Mouse (Mus musculus): Measurements from ENCODE around the gene B4galt2. TPM values are rescaled to one million over a fixed set of nuclear protein-coding genes. Genes with fewer than 3 reads are reported as not detected.
A peak's percentile ranks its signal among the peaks of the same experiment; 100 is the strongest.

B4galt2 gene
- total RNA-seq, 1 experiment from 2014 or later, result not detected

GRCm38 (mm10) chr4:117885994-117886393 is 2.7 kb upstream of the B4galt2 start:
- no peak; a peak in 1 of 4 replicates for ATAC-seq (replicated peaks in 1 of 2; ENCODE audit: insufficient read depth in 1 of 2, low FRiP score in 2 of 2, low TSS enrichment in 1 of 2, low read depth in 1 of 2, poor library complexity in 2 of 2, severe bottlenecking in 2 of 2)

DNA sequence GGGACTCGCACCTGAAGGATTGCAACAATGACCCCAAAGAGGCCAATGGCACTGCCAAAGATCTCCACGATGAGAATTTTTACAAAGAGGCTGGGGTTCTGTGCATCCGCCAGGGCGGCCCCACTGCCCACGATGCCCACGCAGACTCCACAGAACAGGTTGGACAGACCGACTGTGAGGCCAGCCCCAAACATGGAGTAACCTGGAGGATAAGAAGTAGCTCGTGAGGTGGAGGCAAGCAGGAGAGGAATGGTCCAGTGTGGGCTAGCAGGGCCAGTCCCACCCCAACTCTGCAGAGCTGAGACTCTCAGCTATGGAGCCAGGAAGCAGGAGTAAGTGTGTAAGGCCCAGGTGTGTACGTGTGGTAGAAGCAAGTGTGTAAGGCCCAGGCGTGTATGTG is 1.8 kb upstream of the B4galt2 start:
- ATAC-seq (replicated peaks in 1 of 2; ENCODE audit: insufficient read depth in 1 of 2, low FRiP score in 2 of 2, low TSS enrichment in 1 of 2, low read depth in 1 of 2, poor library complexity in 2 of 2, severe bottlenecking in 2 of 2), result no peak

DNA sequence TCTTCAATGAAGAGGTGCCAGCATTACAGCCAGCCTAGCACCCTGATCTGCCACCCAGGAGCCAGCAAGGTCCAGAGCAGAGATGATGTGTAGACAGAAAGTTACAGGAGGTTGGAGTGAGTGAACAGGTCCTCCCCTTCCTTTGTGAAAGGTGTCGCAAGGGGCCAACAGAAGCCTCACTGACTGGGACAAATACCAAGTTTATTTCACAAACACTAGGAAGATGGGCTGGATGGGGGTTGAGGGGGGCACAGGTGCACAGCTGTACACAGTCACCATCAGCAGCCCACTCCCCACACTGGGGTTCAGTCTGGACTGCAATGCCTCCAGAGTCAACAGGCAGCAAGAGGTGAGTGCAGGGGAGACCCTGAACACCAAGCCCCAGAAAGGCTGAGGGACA is 859 bp upstream of the B4galt2 start:
- ATAC-seq (replicated peaks in 1 of 2; ENCODE audit: insufficient read depth in 1 of 2, low FRiP score in 2 of 2, low TSS enrichment in 1 of 2, low read depth in 1 of 2, poor library complexity in 2 of 2, severe bottlenecking in 2 of 2), result no peak

- ATAC-seq (replicated peaks in 1 of 2; ENCODE audit: insufficient read depth in 1 of 2, low FRiP score in 2 of 2, low TSS enrichment in 1 of 2, low read depth in 1 of 2, poor library complexity in 2 of 2, severe bottlenecking in 2 of 2), result no peak
These were observed 4.6 kb downstream of the B4galt2 start for GRCm38 (mm10) chr4:117878703-117879102.

DNA sequence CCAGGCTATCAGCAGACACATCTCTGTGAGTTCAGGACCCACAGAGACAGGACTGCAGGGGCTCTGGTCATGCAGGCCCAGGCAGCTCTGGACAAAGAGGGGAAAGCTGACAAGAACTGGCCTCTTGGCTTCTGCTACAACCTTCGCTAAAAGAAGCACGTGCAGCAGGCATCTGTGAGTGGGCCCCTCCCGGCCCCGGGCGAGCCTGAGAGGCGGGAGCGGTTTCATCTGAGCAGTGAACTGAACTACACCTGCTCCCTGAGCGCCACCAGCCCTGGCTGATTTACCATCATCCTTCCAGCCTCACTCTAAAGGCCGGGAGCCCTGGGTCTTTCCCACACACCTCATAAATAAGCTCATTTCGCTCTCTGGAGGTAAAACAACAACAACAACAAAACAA is 5.0 kb downstream of the B4galt2 start:
- ATAC-seq (replicated peaks in 1 of 2; ENCODE audit: insufficient read depth in 1 of 2, low FRiP score in 2 of 2, low TSS enrichment in 1 of 2, low read depth in 1 of 2, poor library complexity in 2 of 2, severe bottlenecking in 2 of 2), result no peak

- no peak for ATAC-seq (replicated peaks in 1 of 2; ENCODE audit: insufficient read depth in 1 of 2, low FRiP score in 2 of 2, low TSS enrichment in 1 of 2, low read depth in 1 of 2, poor library complexity in 2 of 2, severe bottlenecking in 2 of 2)
These were observed 9.7 kb downstream of the B4galt2 start for GRCm38 (mm10) chr4:117873615-117874014.

DNA sequence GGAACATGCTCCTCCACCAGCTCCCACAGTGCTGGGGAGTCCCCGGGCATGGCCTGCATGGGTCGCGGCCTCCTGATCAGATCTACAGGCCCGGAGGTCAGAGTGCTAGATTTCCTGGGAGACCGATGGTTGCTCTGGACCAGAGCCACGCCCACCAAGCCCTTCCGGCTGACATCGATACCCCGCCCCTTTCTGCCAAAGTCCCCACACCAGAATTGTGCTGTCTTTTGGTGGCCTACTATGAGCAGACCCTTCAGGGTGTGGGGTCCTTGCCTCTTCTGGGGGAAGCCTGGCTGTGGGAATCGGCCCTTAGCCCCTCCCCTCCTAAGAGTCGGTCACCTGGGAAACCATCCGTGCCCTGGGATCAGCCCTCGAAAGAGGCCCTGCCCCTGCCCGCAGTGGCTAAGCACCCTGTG is 10.8 kb downstream of the B4galt2 start, which contains the start of gene Ccdc24:
TSS of gene Ccdc24 (minus strand) at position 87 of the 416 bp plus-strand sequence.
- ATAC-seq (replicated peaks in 1 of 2; ENCODE audit: insufficient read depth in 1 of 2, low FRiP score in 2 of 2, low TSS enrichment in 1 of 2, low read depth in 1 of 2, poor library complexity in 2 of 2, severe bottlenecking in 2 of 2), result no peak

- no peak for ATAC-seq (replicated peaks in 1 of 2; ENCODE audit: insufficient read depth in 1 of 2, low FRiP score in 2 of 2, low TSS enrichment in 1 of 2, low read depth in 1 of 2, poor library complexity in 2 of 2, severe bottlenecking in 2 of 2)
These were observed 11.5 kb downstream of the B4galt2 start for GRCm38 (mm10) chr4:117871787-117872186.

DNA sequence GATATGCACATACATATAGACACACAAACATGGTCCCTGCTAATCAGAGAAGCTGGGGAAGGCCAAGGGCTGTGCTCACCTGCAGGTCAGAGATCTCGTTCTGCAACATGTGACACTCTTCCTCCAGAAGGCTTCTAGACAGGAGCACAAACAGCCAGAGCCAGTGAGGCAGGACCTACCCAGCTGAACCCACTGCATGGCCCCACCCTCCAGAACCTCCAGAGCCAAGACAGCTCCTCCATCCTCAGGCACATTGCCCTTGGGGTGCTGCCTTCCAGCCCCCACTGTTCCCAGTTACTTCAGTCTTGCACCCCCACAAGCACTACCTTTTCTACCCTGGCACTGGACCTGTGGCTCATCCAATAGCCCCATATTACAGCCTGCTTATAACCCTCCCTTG is 12.8 kb downstream of the B4galt2 start:
- ATAC-seq (replicated peaks in 1 of 2; ENCODE audit: insufficient read depth in 1 of 2, low FRiP score in 2 of 2, low TSS enrichment in 1 of 2, low read depth in 1 of 2, poor library complexity in 2 of 2, severe bottlenecking in 2 of 2), result no peak

DNA sequence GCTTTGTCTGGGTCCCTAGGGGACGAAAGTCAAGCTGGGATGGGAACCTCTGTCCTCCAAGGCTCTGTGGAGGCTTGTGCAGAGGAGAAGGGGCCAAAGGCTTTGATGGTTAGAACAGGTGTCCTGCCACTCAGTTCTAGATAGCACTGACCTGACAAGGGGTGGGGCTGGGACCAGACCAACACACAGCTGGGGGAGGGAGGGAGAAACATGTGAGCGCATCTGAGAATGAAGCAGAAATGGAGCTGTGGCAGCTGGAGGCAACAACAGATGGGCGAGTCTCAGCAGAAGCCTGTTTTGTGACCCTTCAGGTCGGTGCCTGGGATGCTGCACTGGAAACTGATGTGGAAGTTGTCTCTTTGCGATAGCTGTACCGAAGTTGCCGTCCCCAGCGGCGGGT is 14.0 kb downstream of the B4galt2 start:
- no peak for ATAC-seq (replicated peaks in 1 of 2; ENCODE audit: insufficient read depth in 1 of 2, low FRiP score in 2 of 2, low TSS enrichment in 1 of 2, low read depth in 1 of 2, poor library complexity in 2 of 2, severe bottlenecking in 2 of 2)

DNA sequence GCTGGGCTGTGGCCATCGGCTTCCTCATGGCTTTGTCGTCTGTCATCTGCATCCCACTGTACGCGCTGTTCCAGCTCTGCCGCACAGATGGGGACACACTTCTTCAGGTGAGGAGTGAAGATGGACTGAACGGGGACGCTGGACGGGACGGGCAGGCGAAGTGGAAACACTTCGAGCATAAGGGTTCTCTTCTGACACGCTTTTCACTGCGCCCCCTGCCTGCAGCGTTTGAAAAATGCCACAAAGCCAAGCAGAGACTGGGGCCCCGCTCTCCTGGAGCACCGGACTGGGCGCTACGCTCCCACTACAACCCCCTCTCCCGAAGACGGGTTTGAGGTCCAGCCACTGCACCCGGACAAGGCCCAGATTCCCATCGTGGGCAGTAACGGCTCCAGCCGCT is 15.5 kb downstream of the B4galt2 start:
- peak; percentile 51 to 55; a peak in 2 of 4 replicates for ATAC-seq (replicated peaks in 1 of 2; ENCODE audit: insufficient read depth in 1 of 2, low FRiP score in 2 of 2, low TSS enrichment in 1 of 2, low read depth in 1 of 2, poor library complexity in 2 of 2, severe bottlenecking in 2 of 2)

GRCm38 (mm10) chr4:117867000-117867399 is 16.3 kb downstream of the B4galt2 start:
- peak in 1 of 2 experiments; percentile 12; a peak in 1 of 4 replicates for ATAC-seq (replicated peaks in 1 of 2; ENCODE audit: insufficient read depth in 1 of 2, low FRiP score in 2 of 2, low TSS enrichment in 1 of 2, low read depth in 1 of 2, poor library complexity in 2 of 2, severe bottlenecking in 2 of 2)

GRCm38 (mm10) chr4:117866083-117866482 is 17.2 kb downstream of the B4galt2 start:
- ATAC-seq (replicated peaks in 1 of 2; ENCODE audit: insufficient read depth in 1 of 2, low FRiP score in 2 of 2, low TSS enrichment in 1 of 2, low read depth in 1 of 2, poor library complexity in 2 of 2, severe bottlenecking in 2 of 2), result peak; percentile 36 to 39; a peak in 3 of 4 replicates

GRCm38 (mm10) chr4:117862823-117863222 is 20.5 kb downstream of the B4galt2 start:
- no peak for ATAC-seq (replicated peaks in 1 of 2; ENCODE audit: insufficient read depth in 1 of 2, low FRiP score in 2 of 2, low TSS enrichment in 1 of 2, low read depth in 1 of 2, poor library complexity in 2 of 2, severe bottlenecking in 2 of 2)

- ATAC-seq (replicated peaks in 1 of 2; ENCODE audit: insufficient read depth in 1 of 2, low FRiP score in 2 of 2, low TSS enrichment in 1 of 2, low read depth in 1 of 2, poor library complexity in 2 of 2, severe bottlenecking in 2 of 2), result no peak
These were observed 22.7 kb downstream of the B4galt2 start for GRCm38 (mm10) chr4:117860570-117860969.

GRCm38 (mm10) chr4:117858794-117859193 is 24.5 kb downstream of the B4galt2 start:
- ATAC-seq (replicated peaks in 1 of 2; ENCODE audit: insufficient read depth in 1 of 2, low FRiP score in 2 of 2, low TSS enrichment in 1 of 2, low read depth in 1 of 2, poor library complexity in 2 of 2, severe bottlenecking in 2 of 2), result peak; percentile 32 to 57; a peak in 2 of 4 replicates

DNA sequence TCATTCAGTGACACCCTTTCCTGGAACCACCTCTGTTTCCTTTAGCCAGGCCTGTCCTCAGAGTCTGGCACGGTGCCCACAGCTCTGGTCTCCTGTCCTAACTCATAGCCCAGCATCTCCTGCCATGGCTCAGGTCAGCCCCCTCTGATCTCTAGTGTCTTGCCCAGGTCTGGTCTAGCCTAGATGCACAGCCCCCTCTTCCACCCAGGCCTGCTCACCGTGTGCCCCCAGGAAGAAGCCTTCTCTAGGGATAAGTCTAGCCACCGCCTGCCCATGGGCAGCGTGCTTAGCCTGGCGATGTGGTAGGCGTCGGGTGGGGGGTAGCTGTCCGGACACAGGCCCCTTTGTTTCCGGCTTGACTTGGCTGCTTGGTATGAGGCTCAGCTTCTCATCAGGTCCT is 28.1 kb downstream of the B4galt2 start:
- no peak for ATAC-seq (replicated peaks in 1 of 2; ENCODE audit: insufficient read depth in 1 of 2, low FRiP score in 2 of 2, low TSS enrichment in 1 of 2, low read depth in 1 of 2, poor library complexity in 2 of 2, severe bottlenecking in 2 of 2)

DNA sequence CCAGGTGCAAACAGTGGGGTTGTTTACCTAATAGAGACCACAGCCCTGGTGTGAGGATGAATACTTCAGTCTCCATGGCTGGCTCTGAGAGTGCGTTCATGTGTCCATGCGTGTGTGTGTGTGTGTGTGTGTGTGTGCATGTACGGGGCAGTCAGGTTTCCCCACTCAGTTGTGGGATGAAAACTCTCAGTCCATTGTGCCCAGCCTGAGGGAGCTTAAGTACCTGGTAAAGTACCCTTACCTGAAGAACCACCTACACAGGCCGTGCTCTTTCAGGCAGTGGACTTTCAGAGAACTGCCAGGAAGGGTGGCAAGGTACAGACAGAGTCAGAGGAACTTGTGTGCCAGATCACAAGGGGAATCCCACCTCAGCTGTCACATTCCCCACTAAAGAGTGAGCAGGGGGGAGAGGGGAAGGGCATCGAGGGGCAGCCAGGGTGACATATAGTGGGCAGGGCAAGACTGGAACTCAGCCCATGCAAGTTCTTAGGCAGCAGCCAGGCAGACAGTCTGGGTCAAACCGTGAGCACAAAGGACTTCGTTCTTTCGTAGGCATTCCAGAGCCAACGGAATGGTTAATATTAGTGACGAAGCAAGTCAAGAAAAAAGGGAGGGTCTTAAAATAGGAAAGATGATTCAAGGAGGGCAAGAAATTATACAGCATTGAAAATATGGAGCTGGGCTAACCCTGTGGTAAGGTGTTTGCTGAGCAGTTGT is 31.0 kb downstream of the B4galt2 start:
- no peak for ATAC-seq (replicated peaks in 1 of 2; ENCODE audit: insufficient read depth in 1 of 2, low FRiP score in 2 of 2, low TSS enrichment in 1 of 2, low read depth in 1 of 2, poor library complexity in 2 of 2, severe bottlenecking in 2 of 2)

GRCm38 (mm10) chr4:117850871-117851270 is 32.4 kb downstream of the B4galt2 start:
- ATAC-seq (replicated peaks in 1 of 2; ENCODE audit: insufficient read depth in 1 of 2, low FRiP score in 2 of 2, low TSS enrichment in 1 of 2, low read depth in 1 of 2, poor library complexity in 2 of 2, severe bottlenecking in 2 of 2), result no peak

Measured in hematopoietic stem cell, adult 5-6 weeks (primary cell).